Mouse (Mus musculus): ENCODE data around the gene Syn3.
"Not testable (repeated sequence)": the region's sequence is repeated elsewhere in the genome, so short reads cannot be mapped to it uniquely, and the experiment has no call there.

The Syn3 gene

DNA sequence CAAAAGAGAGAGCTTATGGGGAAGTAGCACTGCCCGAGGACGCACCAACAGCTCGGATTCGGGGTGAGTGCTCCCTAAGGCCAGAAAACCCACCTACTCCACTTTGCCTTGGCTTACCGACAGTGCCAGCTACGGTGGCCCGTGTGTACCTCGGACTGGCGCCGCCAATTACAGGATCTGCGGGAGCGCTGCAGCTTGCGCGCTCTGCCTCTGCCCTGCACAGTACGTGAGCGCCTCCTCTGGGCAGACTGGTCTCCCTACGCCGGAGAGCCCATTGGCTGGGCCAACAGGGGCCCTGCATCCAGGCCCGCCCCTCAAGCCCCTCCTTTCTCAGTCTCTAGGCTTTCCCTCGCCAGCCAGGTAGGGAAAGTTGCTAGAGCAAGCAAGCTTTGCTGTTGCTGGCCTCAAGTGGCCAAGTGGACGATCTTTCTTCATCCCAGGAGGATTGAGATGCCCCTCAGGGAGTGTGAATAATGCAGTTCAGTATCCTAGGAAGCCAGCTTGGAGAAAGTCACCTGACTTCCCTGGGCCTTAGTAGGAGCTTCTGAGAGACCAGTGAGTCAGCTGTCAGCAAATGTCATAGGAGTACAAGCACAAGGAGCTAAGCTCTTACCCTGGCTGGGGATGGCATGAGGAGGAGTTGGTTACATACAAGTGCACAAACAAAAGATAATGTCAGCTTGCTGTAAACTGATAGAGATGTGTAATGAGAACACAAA is at the start of gene Syn3:
TSS of gene Syn3 (minus strand) at position 224 of the 719 bp plus-strand sequence.
- peak; percentile 65 for DNase-seq (ENCODE audit: low read depth, low spot score)

DNA sequence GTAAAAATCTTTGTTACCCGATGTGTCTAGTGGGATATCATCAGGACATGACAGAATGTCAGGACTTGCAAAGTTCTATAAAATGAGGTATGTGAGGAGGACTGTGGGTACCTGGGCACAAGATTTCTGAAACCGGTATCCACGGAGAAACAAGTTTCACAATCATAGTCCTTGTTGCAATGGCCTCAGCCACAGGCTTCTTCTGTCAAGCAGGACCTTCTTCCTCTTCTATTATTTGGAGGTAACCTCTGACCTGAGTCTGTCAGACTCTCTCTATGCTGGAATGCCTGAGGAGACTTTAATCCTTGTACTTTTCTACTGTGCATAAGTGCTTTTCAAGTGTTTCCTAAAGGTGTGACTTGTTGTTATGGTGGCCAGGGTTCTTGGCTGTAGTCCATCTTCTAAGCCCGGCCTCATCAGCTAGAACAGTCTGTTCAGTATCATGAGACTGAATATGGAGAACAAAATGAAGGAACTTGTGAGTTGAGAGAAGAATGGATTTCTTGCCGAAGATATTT is 27.7 kb upstream of the Syn3 start:
- DNase-seq (ENCODE audit: low read depth, low spot score), result not testable (repeated sequence)

DNA sequence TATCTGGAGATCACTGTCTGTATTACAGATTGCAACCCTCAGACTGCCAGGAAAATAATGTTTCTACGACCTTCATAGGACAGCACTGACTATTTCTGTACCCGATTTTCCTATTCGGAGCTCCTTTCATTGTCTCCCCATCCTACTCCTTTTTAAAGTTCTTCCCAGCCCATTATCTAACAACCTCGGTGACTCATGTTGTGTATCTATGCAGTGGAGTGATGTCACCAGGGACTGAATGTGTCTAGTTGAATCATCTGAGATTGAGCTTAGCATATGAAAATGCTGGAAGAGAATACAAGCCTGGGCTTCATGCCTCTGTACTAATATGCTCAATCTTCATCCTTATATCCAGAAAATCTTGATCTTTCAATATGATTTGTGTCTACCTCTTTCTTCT is 15.1 kb upstream of the Syn3 start:
- DNase-seq (ENCODE audit: low read depth, low spot score), result no peak

DNA sequence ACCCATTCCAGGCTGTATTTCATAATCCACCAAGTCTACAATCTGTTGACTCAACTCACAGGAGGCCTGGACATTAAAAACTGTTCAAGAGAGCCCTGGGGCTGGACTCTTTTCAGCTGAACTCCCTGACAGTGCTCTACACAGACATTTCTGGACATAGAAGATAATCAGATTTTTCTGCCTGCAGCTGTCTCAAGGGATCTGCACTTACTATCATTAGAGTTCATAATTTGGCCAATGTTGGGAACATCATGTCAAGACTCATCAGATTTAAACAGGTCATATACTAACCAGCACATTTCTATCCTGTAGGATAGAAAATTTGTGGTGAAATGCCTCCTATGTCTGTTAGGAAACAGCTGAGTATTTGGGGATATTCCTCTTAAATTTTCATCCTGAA is 12.2 kb upstream of the Syn3 start:
- DNase-seq (ENCODE audit: low read depth, low spot score), result no peak

DNA sequence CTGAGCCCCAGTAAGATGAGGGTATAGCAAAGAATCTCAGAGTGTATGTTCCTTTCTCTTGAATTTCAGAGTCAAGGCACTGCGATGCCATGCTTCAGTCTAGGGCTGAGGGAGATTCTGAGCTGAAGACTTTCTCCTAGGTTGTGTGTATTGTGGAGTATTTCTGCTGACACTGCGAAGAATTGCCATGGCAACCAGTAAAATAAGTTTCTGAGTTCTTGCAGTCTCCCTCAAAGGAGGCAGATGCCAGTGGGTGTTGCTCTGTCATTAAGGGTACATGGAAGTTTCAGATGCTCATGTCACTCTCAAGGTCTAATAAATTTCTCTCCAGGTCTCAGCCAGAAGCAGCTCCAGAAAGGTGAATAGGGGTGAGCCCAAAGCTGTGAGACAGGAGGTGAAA is 3.4 kb upstream of the Syn3 start:
- DNase-seq (ENCODE audit: low read depth, low spot score), result no peak

DNA sequence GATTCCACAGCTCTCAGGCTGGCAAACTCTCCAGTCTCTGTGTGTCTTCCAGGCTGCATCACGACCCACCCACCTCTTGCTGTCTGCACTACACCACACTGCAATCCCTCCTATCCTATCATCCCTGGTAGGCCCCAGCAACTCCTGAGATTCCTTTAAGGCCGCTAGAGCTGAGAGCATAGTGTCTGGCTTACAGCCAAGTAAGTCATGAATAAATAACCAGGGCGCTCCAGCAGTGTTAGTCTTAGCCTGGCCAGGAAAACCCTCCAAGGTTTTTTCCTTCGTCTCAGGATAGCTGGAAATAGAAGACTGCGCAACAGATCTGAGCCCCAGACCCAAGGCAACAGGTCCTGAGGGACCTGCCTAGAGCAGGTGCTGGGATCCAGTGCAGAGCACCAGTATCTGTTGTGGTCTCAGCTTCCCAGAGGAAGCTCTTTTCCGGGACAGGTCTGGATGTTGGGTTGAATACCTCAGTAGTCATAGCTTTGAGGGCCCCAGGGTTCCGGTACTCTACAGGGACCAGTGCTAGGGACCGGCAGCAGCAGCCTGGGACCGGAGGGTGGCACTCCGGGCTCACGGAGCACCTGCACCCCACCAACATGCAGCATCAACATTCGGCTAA is 534 bp downstream of the Syn3 start:
- no peak for DNase-seq (ENCODE audit: low read depth, low spot score)

DNA sequence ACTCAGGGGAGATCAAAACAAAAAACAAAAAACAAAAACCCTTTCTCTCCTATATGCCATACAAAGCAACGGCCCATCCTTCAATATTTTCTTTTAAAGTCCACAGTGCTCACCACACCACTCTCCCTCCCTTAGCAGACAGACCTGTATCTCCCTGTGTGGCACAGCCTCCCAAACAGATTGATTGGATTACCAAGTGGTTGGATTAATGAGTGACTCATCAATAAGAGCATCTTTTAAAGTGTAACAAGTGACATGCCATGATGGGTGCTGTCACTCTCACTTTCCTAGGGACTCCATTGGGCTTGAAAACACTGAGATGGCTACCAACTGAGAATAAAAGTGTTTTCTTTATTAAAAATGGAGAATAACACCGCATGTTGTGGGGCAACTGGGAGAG is 2.8 kb downstream of the Syn3 start:
- DNase-seq (ENCODE audit: low read depth, low spot score), result no peak

DNA sequence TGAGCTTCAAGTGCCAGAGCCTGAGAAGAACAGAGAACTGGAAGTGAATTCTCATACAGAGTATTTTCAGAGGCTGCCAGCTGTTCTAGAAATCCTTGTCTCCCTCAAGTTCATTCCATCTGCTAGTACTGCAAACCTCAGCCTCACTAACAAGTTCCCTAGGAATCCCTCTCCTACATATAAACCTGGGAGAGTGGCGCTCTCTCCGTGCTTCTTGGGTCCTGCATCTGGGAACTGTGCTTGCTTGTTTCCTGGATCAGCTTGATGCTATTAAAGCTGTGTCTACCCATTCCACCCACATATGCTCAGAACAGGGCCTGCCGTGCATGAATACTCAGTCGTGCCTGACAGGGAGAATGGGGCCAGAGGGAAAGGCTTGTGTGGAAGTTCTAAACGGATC is 5.6 kb downstream of the Syn3 start:
- no peak for DNase-seq (ENCODE audit: low read depth, low spot score)

DNA sequence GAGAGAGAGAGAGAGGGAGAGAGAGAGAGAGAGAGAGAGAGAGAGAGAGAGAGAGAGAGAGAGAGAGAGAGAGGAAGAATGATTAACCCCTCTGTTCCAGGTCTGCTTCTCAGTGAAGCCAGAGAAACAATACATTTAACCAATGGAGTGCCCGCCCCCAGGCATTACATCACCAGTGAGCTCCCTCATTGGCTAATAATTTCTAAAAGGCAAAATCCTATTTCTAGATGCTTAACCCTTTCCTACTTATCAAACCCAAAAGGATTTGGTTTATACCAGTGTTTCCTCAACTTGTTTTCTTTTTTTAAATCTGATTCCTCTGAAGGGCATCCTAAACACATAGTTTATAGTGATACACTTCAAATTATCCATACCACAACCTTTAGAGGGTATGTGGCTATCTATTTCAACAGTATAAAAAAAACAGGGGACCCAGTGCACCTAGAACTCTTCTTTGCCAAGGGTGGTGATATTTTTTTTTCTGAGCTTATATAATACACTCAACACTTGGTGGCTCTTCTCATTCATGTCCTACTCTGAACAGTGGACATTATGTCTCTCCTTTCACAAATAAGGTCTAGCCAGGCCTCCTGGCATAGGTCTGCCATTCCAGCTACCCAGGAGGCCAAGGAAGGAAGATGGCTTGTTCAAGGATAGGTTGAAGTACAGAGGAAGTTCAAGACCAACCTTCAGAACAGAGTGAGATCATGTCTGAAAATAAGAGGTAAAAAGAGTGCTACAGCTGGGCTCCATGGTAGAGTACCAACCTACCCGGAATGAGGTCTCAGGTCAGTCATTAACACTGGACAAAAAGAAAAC is 6.4 kb downstream of the Syn3 start:
- DNase-seq (ENCODE audit: low read depth, low spot score), result no peak

DNA sequence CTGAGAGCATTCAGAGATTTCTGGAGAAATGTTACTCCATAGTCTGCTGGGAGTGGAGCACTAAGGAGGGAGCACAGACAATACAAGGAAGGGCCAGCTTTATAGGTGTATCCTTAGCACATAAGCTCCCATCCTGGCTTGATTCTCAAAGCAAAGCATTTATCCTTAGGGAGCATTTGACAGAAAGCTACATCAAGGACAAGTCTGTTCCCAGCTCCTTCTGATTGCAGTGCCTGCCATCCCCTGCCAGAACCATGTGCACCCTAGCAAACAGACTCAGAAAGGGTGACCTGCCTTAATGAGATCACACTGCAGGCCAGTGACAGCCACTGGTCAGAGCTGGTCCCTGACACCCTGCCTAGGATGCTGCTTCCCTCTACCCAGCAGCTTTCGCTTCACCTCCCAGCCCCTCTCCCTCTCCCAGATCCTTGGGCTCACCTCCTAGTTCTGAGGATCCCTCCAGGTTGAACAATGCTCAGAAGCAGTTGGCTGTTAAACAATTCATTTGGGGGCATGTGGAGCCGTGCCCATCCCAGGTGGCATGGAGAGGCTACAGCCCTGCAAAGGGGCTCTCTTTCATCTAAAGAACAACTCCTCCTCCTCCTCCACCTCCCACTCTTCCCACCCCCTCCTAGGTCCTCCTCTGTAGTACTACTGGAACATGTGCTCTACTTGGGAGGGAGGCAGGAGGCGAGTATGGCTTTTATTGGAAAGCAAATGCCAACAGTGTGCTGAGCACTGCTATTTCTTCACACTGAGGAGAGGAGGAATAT is 7.2 kb downstream of the Syn3 start:
- DNase-seq (ENCODE audit: low read depth, low spot score), result no peak

DNA sequence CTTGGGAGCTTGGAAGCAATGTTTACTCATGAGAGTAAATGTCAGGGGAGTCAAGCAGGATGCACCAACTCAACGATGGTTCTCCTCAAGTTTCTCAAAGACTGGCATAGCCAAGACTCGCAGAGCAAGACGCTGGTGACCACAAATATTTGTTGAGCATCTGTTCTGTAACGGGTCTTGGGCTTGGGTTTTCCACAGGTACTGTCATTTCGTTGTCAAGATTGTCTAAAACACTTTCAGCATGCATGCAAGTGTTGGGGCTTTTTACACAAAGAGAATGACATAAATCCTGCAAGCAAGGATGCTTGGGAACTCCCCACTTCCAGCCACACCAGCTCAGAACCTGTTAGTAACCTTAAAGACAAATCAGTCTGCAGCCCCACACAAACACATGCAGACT is 10.2 kb downstream of the Syn3 start:
- DNase-seq (ENCODE audit: low read depth, low spot score), result no peak

DNA sequence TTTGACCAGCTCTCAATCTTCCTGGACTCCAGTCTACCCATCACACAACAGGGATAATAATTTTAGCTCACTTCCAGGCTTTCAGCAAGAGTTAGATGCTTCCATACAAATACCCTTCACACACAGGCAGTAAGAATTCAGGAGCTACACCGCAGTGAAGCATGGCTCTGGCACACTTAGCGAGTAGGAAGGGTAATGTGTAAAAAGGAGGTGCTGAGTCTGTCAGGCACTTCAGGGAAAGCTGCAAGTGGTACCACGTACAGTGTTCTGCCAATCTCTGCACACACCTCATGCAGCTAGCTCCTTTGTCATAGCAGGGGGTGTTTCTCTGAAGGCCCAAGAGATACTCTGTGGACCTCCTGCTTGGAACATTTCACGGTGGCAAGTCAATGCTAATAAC is 12.7 kb downstream of the Syn3 start:
- DNase-seq (ENCODE audit: low read depth, low spot score), result no peak

DNA sequence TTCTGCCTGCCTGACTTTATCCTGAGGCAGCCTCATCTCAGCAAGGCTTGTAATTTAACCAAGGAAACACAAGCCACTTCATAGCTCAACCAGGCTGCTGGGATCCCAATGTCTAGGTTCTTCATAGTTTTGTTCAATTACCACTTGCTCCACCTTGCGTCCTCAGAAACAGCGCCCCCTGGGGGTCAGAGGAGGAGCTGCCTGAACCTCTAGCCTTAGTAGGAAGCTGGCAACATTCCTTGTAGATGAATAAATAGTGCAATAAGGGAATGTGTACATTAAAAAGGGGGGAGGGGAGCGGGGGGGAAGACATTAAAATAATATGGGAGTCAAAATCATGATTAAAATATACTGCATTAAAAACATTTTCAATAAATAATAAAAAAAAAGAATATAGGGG is 14.7 kb downstream of the Syn3 start:
- DNase-seq (ENCODE audit: low read depth, low spot score), result no peak

DNA sequence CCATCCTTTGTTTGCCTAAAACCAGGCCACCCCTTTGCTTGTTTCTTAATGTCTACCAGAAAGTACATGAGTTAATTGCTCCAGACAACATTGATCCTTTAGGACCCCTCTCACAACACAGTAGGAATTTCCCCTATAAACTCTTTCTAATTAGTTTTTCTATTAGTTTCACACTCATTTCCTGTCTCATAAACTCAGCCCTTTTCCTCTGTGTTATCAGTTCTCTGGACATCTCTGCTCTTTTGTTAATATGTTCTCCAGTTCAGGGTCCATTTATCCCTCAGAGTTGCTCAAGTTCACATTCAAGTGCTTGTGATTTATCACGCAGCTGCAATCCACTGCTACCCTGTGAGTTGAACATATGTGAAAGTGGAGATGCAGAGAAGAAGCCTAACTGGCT is 16.2 kb downstream of the Syn3 start:
- DNase-seq (ENCODE audit: low read depth, low spot score), result no peak

DNA sequence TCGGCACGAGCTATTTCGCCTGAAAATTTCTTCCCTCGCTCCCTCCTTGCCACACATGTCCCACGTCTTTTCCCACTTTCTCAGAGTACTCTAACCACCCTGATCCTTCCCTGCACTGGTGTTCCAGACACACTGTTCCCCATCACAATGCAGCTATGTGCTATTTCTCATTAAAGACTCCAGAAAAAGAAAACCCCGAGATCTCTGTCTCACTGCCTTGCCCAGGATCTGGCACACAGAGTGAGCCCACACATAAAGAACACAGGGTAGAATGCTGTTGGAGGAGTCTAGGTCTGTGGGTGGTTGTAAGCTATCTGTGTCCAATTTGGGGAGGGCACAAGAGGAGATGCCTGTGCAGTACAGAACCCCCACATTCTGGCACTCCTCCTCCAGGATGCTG is 18.0 kb downstream of the Syn3 start:
- DNase-seq (ENCODE audit: low read depth, low spot score), result no peak

DNA sequence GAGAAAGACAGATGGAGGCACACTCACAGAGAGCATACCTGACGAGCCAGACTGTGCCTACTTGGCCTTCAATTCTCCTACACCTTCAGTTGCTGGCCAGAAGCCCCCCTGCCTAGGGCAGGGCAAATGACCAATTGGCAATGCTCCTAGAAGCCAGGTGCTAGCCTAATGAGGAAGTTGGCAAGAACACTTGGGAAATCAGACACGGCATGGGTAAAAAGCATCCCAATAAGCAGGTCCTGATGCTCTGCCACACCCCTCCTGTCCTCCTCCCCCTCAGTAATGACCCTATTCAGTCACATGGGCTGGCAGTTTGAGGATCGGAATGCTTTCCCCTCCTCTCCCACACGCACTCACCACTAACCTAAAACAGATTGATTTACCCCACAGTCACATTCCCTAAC is 19.0 kb downstream of the Syn3 start:
- DNase-seq (ENCODE audit: low read depth, low spot score), result no peak

DNA sequence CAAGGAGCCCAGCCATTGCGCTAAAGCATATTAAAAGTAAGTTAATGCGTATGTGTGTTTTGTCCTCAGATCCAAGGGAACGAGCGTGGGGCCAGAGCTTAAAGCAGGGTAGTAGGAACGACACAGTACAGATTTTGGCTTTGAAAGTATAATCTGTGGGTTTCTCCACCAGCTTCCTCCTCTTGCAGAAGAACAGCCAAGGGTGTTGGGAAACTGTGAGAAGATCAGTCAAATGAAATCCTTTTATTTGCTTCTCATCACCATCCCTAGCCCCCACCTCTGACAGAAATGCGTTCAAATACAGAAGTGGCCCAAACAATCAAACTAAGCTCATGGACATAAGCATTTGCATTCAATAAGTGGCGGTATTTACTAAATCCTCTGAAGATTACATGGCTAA is 22.0 kb downstream of the Syn3 start:
- DNase-seq (ENCODE audit: low read depth, low spot score), result no peak

DNA sequence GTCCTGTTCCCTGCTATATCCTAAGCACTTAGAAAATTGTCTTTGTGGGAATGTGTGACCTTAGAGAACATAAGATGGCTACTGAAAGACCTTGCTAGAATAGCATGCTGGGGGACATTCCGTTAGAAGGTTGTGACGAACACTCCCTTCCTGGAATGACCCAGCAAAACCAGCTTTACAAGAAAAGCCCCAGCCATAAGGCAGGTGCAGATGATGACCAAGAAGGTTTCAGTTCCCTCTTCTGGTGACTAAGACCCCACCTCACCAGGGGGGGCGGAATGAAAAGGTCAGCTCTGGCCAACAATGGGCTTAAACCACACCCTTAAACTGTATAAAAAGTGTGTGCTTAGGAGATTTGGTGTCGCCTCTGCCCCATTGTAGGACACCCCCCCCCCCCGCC is 23.4 kb downstream of the Syn3 start:
- DNase-seq (ENCODE audit: low read depth, low spot score), result no peak

DNA sequence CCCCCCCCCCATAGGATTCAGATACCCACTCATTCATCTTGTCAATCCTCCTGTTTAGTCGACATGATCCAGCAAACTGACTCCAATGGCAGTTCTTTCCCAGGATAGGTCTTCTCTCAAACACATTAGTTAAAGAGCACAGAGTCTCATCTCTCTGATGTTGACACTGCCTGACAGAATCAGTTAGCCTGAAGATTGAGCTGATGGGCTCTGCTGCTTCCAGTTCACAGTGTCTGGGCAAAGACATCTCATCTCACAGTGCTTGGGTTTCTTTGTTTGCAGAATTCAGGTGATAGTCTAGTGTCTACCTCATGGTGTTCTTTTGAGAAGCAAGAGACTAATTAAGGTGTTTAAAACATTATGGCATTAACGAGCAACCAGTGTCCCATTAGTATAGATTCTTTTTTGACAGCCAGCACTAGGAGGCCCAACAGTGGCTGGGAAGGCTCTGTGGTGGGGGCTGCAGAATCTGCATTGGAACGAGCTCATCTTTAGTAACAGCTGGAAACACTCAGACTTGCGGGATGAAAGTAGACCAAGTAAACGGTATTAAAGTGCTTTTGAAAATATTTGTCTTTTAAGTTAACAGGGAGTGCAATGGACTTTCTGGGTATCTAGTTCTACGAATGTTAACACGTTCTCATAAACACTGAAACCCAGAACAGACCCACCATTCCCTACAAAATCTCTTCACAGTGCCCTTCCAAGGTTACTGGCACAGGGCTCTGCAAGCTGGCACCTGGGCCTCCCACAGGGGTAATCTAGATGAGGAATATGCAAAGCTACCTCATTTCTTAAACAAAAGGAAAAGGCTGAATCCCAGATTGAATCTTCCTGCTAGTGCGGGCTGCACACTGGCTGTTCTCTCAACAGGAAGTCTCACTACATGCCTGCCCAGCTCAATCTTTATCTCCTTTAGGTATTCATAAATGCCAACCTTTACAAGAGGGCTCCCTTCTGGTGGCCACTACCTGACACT is 24.2 kb downstream of the Syn3 start:
- no peak for DNase-seq (ENCODE audit: low read depth, low spot score)

DNA sequence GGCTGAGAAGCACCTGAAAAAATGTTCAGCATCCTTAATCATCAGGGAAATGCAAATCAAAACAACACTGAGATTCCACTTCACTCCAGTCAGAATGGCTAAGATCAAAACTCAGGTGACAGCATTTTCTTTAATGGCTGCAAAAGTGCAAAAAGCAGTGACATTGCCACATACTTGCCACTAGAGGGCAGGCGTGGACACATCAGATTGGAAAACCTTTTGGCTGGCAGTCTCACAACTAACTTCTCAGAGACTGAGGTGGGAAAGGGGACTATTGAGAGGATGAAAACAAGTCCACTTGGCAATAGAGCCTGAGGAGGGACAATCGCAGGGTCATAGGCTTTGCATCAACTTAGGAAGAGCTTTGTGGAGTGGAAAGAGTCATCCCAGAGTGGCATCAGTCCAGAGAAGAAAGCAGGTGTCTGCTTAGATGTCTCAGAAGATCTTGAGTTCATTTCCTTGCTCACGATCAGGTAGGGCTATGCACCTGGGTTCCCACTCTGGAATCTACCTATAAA is 25.0 kb downstream of the Syn3 start:
- no peak for DNase-seq (ENCODE audit: low read depth, low spot score)

All from retina, adult 2 months (tissue).